Mouse (Mus musculus): Measurements from ENCODE around the gene 4930503B20Rik.

DNA sequence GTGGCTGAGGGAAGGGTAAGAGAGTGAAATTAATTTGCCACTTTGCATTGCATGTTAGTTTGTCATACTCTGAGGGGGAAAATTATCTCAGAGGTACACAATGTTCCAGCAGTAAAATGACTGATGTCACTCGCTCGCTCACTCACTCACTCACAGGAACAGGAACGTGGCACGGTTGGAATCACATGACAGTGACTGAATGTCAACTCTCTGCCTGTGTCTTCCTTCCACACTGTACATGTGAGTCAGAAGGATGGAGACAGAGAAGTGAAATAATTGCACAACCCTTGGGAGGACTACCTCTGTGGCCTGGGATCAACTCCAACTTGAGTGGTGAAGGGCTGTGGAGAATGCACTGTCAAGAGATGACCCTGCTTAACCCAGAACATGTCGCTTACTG is 6.3 kb upstream of the 4930503B20Rik start:
- no peak for TF ChIP-seq CTCF (conservative IDR thresholded peaks at IDR 0.05; ENCODE audit: insufficient read depth, insufficient read length, low read depth, low read length)
- TF ChIP-seq POLR2A (IDR thresholded peaks at IDR 0.05; ENCODE audit: low read depth, low read length): no peak
